Mouse (Mus musculus): Measurements from ENCODE around the gene Sorcs1. TPM values are rescaled to one million over a fixed set of nuclear protein-coding genes. Genes with fewer than 3 reads are reported as not detected.

The Sorcs1 gene
- total and polyA plus RNA-seq, 3 experiments: 0.11 to 0.59 (median 0.52) TPM

DNA sequence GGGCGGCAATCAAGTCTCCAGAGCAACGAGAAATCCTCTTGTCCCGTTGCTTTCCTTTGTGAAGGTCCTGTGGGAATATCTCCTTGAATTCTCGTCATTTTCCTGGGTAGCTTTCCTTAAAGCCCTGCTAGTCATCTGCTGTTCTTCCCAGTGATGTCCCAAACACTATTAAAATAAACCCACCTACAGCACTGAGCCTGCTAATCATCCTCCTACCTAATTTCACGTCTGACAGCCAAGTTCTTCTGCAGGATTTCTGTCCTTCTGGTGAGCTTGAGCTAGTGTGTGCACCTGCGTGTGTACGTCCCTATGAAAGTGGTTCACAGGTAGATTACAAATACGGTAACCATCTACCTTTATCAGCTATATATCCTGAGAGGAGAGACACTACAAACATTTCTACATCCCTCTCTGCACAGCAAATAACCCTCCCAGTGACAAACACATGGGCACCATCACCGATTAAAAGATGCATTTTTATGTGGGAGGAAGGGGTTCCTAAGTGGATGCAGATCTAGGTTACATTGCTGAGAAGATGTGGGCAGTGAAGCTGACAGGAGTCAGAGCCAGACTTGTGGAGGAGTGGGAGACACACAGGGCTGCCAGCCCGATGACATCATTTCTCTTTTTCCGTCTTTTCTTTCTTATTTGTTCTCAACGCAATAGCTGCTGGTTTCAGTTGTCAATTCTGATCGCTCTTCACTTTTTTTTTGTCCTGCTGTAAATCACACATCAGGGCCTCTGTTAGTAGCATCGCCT lies 259.3 kb downstream of the Sorcs1 start:
- no peak for DNase-seq

DNA sequence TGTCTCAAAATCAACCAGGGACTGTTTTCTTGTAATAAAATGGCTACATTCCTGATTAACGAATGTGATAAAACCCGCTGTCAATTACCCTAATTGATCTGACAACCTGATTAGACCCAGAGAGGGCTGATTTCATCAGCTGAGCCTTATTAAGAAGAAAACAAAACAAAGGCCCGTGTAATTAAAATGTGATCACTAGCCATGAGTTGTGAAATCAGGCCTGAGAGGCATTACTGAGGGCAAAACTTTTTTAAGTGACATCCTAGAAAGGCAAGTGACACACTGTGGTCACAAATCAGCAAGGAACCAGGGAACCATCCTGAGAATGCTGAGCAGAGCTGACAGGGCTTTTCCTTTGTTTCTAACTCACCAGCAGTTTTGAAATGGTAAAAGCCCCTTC lies 267.9 kb downstream of the Sorcs1 start:
- DNase-seq: no peak

DNA sequence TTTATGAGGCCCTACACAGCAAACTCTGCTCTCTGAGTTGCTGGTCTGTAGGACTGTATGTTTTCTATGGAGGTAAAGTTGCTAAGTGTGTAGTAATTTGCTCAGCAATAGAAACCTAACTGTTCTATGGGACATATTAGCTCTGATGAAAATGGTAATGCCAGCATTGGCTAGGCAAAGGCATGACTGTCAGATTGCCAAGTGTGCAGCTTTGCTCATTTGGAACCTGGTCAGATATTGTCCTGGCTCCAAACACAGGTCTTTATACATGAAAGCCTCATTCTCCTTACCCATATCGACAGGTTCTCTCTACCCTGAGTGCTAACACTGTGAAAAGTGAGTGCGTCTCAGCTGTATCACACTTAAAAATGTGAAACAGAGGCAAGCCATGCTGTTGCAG lies 280.1 kb downstream of the Sorcs1 start:
- no peak for DNase-seq

DNA sequence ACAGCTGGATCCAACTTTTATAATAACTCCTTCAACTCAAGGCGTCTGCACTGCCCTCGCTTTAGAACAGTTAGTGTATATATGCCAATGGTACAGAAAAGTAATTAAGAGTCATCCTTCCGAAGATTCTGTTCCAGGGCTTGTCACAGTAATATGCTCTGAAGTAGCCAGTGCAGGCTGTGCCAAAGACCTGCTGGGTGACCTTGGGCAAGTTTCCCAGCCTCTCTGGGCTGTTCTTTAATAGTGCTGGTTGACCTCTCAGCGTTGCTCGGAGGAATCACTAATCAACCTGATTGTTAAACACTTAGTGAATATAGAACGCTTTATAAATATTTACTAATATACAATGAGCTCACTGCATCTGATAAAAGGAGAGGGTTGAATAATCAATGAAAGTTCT lies 282.7 kb downstream of the Sorcs1 start:
- DNase-seq: peak; percentile 58

DNA sequence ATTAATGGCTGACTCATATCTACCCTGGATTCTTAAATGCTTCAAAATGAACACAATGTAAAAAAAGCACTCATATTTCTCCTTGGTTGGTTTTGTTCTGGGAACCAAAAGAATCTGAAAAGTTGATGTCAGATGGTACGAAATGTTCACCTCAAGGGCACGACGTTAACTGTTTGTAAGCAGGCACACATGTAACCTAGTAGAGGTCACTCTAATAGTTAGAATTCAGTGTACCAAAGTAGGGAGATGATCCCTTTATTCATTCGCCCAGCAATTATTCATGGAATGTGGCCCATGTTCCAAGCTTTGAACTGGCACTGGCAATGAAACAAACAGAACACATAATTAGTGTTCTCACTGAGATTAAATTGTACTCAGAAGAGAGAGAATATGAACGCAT lies 284.3 kb downstream of the Sorcs1 start:
- DNase-seq: no peak

DNA sequence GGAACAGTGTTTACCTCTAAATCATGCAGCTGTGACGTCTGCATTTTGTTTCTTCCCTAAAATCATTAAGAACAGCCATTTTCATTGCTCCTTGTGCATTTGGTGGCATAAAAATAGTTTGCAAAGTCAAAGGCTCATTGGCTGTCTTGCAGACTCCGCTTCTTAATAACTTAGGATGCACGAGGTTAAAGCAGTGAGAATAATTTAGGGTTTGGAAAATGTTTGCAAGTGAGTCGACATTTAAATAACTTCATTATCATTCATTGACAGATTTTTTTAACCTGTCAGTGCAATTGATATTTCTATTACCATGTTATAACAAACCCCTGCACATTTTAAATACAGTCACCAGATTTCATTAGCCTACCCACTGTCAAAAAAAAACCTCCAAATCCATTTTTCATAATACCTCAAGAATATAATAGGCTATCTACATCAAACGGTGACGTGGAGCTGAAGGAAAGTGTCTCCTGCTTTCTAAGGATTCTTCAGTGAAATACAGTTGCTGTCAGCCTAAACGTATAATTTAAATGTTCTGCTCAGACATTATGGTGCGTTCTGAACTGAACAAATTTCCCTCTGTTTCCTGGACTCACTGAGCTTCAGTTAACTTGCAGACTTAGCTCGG lies 288.4 kb downstream of the Sorcs1 start:
- no peak for DNase-seq

DNA sequence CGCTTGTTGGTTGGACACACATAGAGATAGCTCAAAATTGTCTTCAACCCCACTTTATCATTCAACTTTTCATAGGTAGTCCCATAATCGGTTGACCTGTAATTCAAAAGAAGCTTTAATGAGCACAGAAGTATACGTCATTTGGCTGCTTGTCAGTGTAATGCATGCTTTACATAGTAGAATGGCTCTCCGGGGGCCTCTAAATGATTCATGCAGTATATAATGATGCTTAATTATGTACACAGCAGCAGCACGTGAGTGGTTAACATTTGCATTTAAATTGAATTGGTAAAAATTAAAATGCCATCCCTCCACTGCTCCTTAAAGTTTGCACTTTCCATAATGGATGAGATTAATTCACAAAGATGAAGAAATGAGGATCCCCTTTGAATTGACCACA lies 299.5 kb downstream of the Sorcs1 start:
- no peak for DNase-seq

DNA sequence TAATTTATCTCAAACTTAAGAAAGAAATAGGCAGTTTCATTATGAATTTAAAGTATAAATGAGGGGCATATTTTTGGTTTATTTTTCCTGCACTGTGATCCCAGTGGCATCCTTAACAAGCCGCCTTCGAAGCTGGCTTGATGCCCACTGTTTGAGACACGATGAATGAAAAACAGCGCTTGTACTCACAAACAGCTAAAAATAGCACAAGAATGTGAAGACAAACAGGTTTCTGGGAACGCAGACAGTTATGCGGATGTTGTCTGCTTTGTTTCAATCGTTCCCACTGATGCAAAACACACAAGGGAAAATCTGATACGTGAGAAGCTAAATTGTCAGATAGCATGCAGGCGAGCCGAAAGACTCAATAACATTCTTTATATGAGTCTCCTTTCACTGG lies 303.7 kb downstream of the Sorcs1 start:
- no peak for DNase-seq

DNA sequence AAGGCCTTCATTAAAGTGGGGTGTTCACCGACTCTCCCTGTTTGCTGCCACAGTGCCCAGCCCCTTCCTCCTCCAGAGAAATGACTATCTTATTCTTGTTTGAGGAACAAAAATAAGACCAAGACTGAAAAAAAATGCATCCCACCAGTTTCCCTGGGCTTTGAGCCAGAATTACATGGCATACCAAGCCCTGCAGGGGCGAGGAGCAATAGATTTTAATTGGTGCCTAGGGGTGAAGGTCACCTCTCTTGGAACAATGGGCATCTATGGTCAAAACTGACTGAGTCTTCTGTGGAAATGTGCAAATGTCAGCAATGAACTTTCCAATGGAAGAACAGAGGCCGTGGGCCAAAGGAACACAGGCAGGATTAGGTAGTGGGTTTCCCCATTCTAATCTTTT lies 312.0 kb downstream of the Sorcs1 start:
- no peak for DNase-seq

DNA sequence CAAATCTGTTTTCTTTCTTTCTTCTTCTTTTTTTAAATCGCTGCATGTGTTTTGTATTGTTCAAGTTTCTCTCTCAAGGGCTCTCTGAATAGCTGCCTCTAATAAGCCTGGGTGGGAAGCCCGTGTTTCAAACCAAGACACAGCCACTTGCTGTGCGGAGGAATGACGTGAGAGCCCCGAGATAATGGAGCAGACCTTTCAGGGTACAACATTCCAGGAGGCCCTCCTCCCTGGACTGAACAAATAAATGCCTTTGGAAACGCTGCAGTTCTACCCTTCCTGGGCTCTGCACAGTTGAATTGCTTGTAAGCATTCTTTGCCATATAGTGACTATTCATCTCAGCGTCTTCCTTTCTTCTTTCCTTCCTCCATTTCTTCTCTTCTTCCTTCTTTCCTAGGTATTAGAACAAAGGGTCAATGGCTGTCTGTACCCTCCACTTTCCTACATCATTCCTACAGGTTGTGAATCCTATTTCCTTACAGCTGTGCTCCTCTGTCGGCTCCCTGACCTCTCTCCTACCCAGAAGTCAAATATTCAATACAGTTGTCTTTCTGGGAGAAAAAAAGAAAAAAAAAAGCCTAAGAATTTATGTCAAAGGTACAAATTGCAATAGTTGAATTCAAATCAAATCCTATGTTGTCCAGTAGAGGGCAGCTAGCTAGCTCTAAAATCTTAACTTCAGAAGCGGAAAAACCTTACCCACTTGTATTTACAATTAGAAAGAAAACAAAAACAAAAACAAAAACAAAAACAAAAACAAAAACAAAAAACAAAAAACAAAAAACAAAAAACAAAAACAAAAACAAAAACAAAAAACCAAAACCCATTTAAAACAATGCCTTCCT lies 315.6 kb downstream of the Sorcs1 start:
- DNase-seq: no peak

DNA sequence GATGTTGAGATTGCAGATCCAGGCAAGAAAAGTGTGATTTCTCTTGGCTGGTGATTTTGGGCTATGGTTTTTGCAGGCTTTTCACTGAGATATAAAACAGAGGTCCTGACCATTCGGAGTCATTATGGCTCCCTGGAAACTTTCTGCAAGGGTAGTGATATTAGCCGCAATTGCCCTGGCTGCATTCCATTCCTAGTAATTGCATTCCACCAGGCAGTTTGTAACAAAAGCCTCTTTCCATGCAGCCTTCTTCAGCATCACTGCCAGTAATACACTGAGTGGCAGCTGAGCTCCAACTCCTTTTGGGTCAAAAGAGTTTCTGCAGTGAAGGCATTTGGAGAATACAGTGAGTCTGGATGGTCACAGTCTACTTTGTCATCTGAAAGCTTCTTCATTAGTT lies 319.9 kb downstream of the Sorcs1 start:
- no peak for DNase-seq

DNA sequence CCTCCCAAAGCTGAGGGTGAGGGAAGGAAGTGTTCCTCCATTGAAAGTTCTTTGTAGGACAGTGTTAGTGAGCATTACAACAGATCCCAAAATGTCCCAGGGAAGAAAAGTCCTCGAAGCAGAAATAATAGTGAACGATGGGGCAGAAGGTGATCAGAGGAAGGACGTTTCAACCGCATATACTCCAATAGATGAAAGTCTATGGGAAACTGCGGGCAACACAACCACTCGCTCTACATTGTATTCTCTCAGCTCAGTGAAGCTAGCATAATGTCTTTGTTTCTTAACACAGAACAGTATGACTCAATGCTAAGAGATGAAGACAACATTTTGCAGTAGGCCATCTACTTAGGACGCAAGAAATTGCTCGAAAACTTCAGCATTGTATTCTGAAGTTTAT lies 339.2 kb downstream of the Sorcs1 start:
- DNase-seq: no peak

DNA sequence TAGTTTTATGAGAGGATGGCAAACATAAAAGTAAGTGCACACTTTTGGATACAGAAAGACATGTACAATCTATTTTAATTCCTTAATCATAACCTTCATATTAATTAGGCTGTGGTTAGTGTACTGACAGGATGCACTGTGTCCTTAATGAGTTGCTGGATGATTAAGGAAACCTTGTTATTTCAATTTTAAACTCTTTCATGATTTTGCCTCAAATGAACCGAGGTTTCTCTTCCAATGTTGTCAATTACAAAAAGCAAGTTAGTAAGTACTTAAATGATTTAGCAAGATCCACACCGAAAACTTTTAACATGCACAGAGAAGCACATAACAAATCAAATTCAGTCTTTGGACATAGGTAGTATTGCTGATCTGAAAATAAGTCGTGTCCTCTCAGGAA lies 341.7 kb downstream of the Sorcs1 start:
- no peak for DNase-seq

DNA sequence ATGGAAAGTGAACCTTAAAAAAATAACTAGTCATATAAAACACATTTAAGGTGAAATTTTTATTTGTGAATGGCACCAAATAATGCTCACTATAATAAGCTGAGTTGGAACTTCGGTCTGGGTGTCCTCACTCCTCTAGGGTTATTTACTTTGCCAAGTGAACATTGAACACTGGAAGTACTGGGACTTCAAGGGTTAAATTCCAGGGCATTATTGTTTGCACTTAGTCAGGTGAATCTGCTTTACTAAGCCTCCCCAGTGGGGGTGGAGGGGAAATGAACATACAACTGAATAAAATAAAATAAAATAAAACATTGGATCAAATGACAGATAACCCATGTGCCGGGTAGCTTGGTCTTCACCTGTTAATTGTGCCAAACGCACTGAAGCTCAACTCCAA lies 347.3 kb downstream of the Sorcs1 start:
- DNase-seq: no peak

DNA sequence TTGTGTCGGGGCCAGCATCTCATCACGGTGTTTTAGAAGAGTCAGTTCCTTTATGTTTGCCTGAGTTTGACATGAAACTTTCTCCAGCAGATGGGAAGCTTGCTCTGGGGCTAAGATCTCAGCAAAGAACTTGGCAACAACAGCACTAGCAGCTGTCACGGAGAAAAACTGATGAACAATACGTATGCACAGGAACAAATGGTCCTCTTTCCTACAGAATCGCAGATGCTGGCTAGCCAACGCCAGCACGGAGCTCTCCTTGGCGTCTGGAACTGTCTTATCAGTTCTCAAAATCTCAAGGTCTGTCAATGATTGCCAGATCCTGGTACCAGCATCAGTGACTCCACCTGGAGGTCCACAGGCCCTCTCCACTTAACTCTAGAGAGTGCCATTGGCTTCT lies 350.6 kb downstream of the Sorcs1 start:
- no peak for DNase-seq

DNA sequence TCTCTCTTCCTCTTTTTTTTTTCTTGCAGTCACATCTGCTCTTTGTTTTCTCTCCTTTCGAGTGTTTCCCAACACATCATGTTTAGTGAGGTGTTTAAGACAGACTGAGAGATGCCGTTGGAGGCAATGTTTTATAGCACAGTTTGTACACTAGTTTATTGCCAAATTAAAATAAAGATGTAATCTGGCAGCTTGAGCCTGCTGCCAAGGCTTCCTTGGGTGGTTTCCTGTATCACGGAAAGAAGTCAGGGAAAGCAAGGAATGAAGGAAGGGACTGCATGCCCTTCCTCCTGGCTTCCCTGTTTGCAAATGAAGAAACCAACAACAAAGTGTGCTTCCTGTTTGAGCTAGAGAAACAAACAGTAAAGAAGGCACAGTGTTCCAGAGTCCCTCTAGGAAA lies 352.3 kb downstream of the Sorcs1 start:
- no peak for DNase-seq

DNA sequence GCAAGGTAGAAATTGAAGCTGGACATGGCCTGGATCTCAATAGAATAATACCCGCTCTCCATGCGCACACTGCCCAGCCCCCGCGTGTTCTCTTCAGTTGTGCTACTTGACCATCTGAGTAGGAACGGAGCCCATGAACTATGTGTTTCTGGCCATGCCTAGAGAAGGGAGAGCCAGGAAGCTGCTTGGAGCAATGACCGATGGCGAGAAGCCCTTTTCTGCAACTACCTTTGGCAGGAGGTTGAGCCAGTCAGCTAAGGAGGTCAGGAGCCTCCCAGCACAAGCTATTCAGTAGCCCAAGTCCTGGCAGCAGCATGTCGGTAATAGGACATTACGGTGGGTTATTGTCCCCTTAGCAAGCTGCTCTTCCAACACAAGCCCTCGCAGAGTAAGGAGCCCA lies 352.8 kb downstream of the Sorcs1 start:
- peak; percentile 3 for DNase-seq

DNA sequence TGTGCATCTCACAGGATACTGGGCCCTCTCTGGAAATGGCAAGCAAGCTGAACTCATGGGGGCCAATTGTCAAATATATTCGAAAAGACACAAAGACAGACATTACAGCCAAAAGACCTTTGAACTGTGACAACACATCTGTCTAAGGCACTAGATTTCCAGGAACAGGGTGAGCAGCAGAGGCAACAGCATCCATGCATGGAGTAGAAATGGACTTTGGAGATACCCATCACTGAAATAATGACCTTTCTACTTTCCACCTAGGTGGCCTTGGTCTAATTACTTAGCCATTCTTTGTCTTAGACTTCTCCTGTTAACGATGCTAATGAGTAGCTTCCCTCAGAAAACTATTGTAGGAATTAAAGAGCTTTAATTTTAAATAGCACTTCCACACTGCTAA lies 371.4 kb downstream of the Sorcs1 start:
- no peak for DNase-seq

DNA sequence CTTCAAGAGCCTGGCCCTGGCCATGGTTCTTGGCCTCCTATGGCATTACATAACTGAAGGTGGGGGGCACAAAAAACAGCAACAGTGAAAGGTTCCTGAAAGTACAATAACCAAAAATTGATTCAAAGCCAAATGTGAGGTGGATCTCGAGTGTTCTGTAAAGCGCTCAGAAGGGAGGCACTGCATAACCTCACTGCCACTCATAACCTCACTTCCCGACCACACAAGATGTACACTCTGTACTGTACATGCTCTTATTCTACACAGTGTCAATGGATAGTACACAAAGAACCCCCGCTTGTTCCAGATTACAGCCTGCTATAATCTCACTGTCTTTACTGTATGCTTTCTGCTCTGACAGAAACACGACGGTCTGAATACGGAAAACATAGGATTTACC lies 384.2 kb downstream of the Sorcs1 start:
- no peak for DNase-seq

DNA sequence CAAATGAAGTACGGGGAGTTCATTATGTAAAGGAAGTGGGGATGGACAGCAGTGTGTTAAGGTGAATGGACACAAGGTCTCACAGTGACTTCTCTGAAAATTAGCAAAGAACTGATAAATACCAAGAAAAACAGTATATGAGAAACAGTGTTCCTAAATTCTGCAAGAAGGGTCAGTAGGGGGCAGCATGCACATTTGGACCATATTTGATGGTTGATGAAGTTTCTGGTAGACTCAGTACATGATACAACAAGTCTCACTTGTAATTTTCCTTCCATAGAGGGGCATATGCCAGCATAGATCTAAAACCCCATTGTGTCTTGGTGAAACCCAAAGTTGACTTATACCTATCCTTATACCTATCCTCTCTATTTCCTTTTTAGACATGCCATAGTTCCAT lies 414.0 kb downstream of the Sorcs1 start:
- peak; percentile 18 for DNase-seq

DNA sequence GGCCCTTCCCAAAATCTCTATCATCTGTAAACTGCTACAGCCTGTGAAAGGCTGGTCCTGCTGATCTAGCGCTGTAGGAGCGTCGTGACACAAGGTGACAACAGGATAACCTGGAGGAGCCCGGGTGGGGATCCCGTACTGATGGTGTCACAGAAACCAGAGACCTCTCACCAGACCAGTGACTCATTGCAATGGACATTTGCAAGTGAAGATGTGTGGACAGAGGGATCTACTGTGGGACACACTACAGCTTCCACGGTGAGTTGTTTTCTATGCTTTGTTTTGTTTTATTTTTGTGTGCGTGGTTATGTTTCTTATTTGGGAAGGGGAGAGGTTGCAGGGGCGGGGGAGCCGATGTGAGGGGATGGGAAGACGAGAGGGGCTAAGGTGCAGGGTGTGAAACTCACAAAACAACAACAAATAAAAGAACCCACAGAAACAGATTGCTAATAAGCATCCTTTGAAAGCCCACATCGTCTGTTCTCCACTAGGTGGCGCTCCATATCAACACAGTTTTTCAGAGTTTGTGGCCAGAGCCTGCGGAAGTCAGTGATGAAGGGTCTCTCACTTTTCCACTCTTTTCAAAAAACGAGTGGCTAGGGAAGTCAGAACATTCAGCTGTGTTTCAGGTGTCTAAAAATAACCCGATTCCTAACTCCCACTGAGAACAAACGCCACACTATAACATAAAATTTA lies 419.6 kb downstream of the Sorcs1 start:
- peak; percentile 14 for DNase-seq

DNA sequence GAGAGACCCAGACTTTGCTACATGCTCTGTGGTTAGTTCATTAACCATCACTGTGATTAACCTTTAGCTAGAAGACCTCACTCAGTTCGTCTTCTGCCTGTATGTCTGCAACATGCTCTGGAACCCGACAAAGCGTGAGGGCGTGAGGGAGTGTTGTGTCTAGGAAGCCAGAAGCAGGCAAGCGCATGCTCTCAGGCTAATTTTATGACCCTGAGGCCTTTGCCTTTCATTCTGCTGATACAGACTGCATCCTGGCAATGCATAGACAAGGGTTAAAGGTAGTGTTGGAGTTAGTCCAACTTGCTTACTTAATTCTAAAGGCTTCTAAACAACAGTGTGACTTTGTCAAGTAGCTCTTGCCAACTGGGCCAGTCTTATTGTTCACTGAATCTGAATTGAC lies 458.0 kb downstream of the Sorcs1 start:
- DNase-seq: no peak
